Mouse (Mus musculus): ENCODE measurements around the gene Scrg1. TPM values are rescaled to one million over a fixed set of nuclear protein-coding genes. Genes with fewer than 3 reads are reported as not detected.
A peak's percentile ranks its signal among the peaks of the same experiment; 100 is the strongest.
"Not testable (repeated sequence)": the region's sequence is repeated elsewhere in the genome, so short reads cannot be mapped to it uniquely, and the experiment has no call there.

Scrg1 gene
- total and polyA plus RNA-seq, 3 experiments, result not detected

DNA sequence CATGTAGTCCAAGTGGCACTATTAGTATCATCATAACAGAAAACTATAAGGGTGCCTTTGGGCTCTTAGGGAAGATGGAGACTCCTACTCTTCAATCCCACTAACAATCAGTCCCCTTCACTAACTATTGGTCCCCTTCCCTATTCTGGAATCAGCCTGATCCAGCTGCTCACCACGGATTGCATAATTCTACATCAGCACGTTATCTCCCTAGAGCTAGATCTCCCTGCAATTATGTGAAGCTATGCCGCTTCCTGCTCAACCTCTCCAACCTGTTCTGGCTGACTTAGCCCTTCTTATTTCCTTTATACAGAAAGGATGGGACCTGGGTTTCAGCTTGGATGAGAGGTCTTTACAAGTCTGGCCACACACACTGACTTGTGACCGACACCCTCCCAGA, 12.4 kb upstream of the Scrg1 start:
- H3K79me2 ChIP-seq (replicated peaks; ENCODE audit: control insufficient read depth, extremely low read depth, insufficient read depth, poor library complexity, severe bottlenecking), result no peaks in the 10 kb centered on the region
- no peak overlapping the region for H3K27ac ChIP-seq (ENCODE audit: insufficient read depth, low read depth)
- no peak for DNase-seq (ENCODE audit: extremely low read depth)
- peaks cover under 1% of the 10 kb centered on the region for H3K9me3 ChIP-seq (replicated peaks; ENCODE audit: low read length)
- in situ Hi-C loops (cut with MboI; ENCODE audit: low pct_ligation_motif_present, low pct_unique_long_range_greater_than_20kb, low sequenced_read_pairs), result no loop called here
- peaks cover 0 to 5% of the 10 kb centered on the region in 2 experiments; a peak in 1 of 4 replicates for H3K4me1 ChIP-seq (ENCODE audit: control insufficient read depth in 1 of 2, insufficient read depth in 2 of 2)
- no peak overlapping the region for H3K4me3 ChIP-seq (replicated peaks in 1 of 3; ENCODE audit: low read depth in 2 of 3, low read length in 2 of 3, poor library complexity in 1 of 3)
- no peaks in the 10 kb centered on the region for H3K36me3 ChIP-seq (replicated peaks in 1 of 2; ENCODE audit: control insufficient read depth in 1 of 2, insufficient read depth in 1 of 2, low read length in 1 of 2)
- no peak overlapping the region for H3K4me2 ChIP-seq (ENCODE audit: insufficient read depth, low read depth, poor library complexity, severe bottlenecking)
- H3K27me3 ChIP-seq (replicated peaks), result no peaks in the 10 kb centered on the region
- TF ChIP-seq JUN (IDR thresholded peaks at IDR 0.05; ENCODE audit: insufficient read depth, low read depth, low read length), result no peak
- no peak for TF ChIP-seq BHLHE40 (IDR thresholded peaks at IDR 0.05; ENCODE audit: low read depth, low read length)
- TF ChIP-seq NELFE (IDR thresholded peaks at IDR 0.05; ENCODE audit: low read depth, low read length), result no peak
- no peak for TF ChIP-seq ETS1 (conservative IDR thresholded peaks at IDR 0.05; ENCODE audit: low read depth, low read length)
- no peak for TF ChIP-seq UBTF (IDR thresholded peaks at IDR 0.05; ENCODE audit: low read depth, low read length)
- TF ChIP-seq MAFK (IDR thresholded peaks at IDR 0.05; ENCODE audit: insufficient replicate concordance, low read length), result no peak
- no peak for TF ChIP-seq ZNF384 (IDR thresholded peaks at IDR 0.05; ENCODE audit: low read depth, low read length)
- no peak for TF ChIP-seq MAX (IDR thresholded peaks at IDR 0.05; ENCODE audit: low read length)
- TF ChIP-seq E2F4 (IDR thresholded peaks at IDR 0.05; ENCODE audit: insufficient replicate concordance, low read depth, low read length), result no peak
- TF ChIP-seq CTCF (conservative IDR thresholded peaks at IDR 0.05 in 1 of 2, IDR thresholded peaks at IDR 0.05 in 1 of 2; ENCODE audit: low read depth in 2 of 2, low read length in 2 of 2), result no peak
- no peak for TF ChIP-seq TCF12 (IDR thresholded peaks at IDR 0.05; ENCODE audit: low read depth, low read length)
- TF ChIP-seq GABPA (IDR thresholded peaks at IDR 0.05; ENCODE audit: insufficient replicate concordance, low read depth, low read length), result no peak
- no peak overlapping the region for H3K9ac ChIP-seq (ENCODE audit: insufficient read depth, low read depth)
- dilution Hi-C loops (cut with MboI; ENCODE audit: extremely low pct_ligation_motif_present, extremely low pct_unique_long_range_greater_than_20kb, low sequenced_read_pairs), result no loop called here

DNA sequence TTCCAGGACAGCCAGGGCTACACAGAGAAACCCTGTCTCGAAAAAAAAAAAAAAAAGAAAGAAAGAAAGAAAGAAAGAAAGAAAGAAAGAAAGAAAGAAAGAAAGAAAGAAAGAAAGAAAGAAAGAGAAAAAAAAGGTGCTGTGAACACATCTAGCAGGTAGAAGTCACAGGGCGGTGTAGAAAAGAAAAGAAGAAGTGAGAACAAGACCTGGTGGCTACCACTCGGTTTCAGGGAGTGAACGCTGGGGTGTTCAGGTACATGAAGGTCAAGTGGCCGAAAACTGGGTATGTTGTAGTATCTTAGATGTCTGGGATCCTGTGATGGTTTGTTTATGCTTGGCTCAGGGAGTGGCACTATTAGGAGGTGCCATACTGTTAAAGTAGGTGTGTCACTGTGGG, 9.8 kb upstream of the Scrg1 start:
- H3K9ac ChIP-seq (ENCODE audit: insufficient read depth, low read depth); in situ Hi-C loops (cut with MboI; ENCODE audit: low pct_ligation_motif_present, low pct_unique_long_range_greater_than_20kb, low sequenced_read_pairs); H3K4me3 ChIP-seq (replicated peaks in 1 of 3; ENCODE audit: low read depth in 2 of 3, low read length in 2 of 3, poor library complexity in 1 of 3); H3K27me3 ChIP-seq (replicated peaks); dilution Hi-C loops (cut with MboI; ENCODE audit: extremely low pct_ligation_motif_present, extremely low pct_unique_long_range_greater_than_20kb, low sequenced_read_pairs); H3K4me2 ChIP-seq (ENCODE audit: insufficient read depth, low read depth, poor library complexity, severe bottlenecking); H3K4me1 ChIP-seq (ENCODE audit: control insufficient read depth in 1 of 2, insufficient read depth in 2 of 2); H3K36me3 ChIP-seq (replicated peaks in 1 of 2; ENCODE audit: control insufficient read depth in 1 of 2, insufficient read depth in 1 of 2, low read length in 1 of 2); H3K27ac ChIP-seq (ENCODE audit: insufficient read depth, low read depth); H3K79me2 ChIP-seq (replicated peaks; ENCODE audit: control insufficient read depth, extremely low read depth, insufficient read depth, poor library complexity, severe bottlenecking); H3K9me3 ChIP-seq (replicated peaks; ENCODE audit: low read length): not testable (repeated sequence)
- peak; percentile 89 for TF ChIP-seq IRF4 (IDR thresholded peaks at IDR 0.05; ENCODE audit: low read depth, low read length)
- peak; percentile 53; the same call in 1 of the 2 replicates for TF ChIP-seq RCOR1 (conservative IDR thresholded peaks at IDR 0.05; ENCODE audit: low read depth, low read length)
- peak; percentile 71 for TF ChIP-seq EP300 (IDR thresholded peaks at IDR 0.05; ENCODE audit: low read length)
- DNase-seq (ENCODE audit: extremely low read depth), result peak; percentile 33
